Mouse (Mus musculus): ENCODE measurements around the gene Galns. TPM values are rescaled to one million over a fixed set of nuclear protein-coding genes. Genes with fewer than 3 reads are reported as not detected.
"Not testable (repeated sequence)": the region's sequence is repeated elsewhere in the genome, so short reads cannot be mapped to it uniquely, and the experiment has no call there.

Gene Galns
- total RNA-seq, 2 experiments from 2014 or later = 5.0 to 6.1 TPM

DNA sequence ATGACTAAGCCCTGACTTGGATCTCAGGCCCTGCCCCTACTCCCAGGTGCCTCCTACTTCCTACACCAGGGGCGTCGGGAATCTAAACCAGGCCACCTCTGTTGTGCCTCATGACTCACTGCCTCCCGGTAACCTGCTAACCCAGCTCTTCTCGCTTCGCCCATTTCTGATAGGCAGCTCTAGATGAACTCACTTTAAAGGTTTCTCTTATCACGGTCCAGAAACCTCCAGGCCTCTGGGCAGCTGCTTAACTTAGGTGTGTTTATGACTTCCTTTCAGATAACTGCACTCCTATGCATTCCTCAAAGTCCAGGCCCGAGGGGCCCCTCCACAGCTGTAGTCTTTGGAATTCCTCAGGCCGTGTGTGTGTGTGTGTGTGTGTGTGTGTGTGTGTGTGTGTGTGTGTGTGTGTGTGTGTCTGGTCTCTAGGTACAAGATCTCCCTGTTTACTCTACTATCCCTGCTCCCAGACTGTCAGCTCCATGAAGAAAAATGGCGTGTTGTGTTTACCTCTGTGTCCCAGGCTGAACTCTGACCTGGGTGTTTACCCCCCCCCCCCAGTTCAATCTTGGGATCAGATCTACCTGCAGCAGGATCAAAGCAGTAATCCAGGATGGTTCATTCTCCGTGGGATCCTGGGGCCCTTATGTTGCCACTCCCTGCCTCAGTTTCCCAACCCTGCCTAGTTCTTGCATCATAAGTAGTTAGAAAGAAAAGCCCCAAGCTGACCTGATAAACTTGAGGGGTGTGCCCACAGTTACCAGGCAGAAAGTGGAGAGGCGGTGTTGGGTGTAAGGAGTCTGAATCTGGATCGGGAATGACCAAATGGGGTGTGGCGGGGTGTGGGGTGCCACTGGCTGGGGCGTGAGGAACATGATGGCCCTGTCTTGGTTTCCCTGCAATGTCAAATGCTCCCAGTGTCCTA is 24.9 kb upstream of the Galns start:
- DNase-seq (ENCODE audit: low spot score in 2 of 2) = no peak

GRCm38 (mm10) chr8:122633205-122633604 is 21.9 kb upstream of the Galns start:
- DNase-seq (ENCODE audit: low spot score in 2 of 2) = no peak

DNA sequence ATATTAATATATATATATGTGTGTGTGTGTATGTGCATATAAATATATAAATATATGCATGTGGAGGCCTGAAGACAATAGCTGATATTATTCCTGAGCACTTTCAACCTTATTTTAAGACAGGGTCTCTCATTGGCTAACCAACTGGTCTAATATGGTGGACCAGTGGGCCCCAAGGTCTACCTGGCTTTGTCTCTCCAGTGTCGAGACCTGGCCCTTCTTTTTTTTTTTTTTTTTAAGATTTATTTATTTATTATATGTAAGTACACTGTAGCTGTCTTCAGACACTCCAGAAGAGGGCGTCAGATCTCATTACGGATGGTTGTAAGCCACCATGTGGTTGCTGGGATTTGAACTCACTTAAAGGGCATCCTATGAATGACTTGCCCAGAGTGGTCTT is 20.9 kb upstream of the Galns start:
- DNase-seq (ENCODE audit: low spot score in 2 of 2) = not testable (repeated sequence)

DNA sequence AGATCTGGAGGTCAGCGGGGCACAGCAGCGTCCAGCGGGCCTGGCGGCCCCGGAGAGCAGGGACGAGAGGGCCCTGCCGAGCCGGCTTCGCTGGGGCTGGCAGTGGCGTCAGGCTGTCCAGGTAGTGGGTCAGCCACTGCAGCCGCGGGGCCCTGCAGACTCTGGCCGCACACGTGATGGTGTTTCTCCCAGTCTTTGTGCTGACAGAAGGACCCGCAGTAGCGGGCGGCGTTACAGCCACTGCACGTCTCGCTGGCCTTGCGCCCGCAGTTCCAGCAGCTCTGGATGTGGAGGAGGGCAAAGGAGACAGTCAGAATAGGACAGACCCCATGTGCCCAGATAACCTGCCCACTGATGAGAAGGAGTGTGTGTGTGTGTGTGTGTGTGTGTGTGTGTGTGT is 19.4 kb upstream of the Galns start:
- no peak for DNase-seq (ENCODE audit: low spot score in 2 of 2)

DNA sequence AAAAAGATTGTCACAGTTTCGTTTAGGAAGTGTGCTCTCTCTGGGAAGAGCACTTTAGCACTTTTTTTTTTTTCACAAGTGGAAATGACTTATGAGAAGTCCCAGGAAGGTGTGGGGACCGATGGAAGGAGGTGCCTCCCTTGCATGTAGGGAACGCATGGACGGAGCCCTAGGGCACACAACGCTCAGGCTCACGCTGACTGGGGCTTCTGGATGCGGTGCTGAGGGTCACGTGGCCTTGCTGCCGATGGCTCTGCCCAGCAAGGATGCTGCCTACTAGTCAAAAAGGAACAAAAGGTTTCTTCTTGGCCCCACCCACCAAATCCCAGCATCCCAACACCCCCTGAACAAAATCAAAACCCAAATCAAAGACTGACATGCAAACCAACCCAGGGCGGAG is 18.1 kb upstream of the Galns start:
- no peak for DNase-seq (ENCODE audit: low spot score in 2 of 2)

DNA sequence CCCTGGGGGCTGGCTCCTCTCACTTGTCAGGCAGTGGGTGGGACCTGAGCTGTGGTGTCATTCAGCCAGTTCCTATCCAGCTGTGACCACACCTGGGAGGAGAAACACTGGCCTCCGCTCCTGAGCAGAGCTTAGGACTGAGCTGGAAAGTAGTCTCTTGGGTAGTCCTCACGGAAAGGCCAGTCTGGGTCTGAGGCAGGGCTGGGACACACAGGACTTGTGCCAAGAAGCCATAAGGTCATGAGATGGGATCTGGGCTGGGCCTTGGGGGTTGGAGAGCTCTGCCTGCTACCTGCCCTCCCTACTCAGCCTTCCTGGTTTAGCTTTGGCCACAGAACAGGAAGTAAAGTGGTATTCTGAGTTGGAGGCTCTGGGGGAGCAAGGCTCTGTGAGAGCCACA is 15.6 kb upstream of the Galns start:
- no peak for DNase-seq (ENCODE audit: low spot score in 2 of 2)

DNA sequence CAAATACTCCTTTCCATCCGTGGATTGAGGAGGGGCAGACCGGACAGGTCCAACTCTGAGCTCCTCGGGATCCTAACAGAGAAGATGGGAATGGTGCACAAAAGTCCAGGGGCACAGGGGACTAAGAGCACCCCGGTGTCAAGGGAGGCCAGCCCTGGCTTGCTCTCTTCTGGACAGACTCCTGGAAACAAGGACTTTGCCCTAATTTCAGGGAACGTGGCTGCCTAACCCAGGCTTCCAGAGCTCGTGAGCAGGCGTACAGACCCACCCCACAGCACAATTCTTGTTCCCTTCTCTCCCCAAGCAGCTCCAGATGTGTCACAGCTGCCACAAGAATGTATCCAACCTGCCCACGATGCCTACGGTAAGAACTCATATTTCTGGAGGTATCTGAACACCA is 14.5 kb upstream of the Galns start:
- DNase-seq (ENCODE audit: low spot score in 2 of 2) = no peak

GRCm38 (mm10) chr8:122624653-122625052 is 13.4 kb upstream of the Galns start:
- no peak for DNase-seq (ENCODE audit: low spot score in 2 of 2)

DNA sequence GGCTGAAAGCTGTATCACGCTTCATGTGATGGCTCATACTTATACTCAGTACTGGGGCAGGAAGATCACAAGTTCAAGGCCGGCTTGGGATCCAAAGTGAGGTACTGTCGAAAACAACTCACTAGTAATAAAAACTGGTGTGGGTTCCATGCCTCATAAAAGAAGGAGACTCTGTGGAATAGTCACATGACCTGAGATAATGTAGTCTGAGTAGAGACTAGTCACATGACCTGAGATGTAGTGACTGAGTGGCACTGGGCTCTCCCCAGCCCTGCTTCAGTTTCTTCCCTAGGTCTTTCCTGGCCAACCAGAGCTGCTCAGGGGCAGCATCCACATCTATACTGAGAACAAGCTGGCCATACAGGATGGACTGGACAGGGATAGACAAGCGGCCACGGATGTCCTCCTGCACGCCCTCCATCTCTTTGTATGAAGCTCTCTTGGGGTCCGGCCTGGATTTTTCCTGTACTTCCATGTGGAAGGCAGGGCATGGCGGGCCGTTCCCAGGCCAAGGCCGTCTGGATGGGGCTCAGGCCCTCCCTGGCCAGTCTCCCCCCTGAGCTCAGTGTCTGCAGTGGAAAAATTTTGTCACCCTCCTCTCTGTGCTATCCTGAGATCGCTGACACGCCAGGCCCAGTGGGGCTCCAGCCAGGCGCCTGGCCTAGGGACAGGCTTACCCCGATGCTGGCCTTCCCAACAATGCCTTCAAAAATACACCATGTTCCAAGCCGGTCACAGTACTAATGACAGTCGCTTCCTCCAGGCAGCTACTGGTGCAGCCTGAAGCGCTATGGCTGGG is 12.8 kb upstream of the Galns start:
- DNase-seq (ENCODE audit: low spot score in 2 of 2) = no peak

DNA sequence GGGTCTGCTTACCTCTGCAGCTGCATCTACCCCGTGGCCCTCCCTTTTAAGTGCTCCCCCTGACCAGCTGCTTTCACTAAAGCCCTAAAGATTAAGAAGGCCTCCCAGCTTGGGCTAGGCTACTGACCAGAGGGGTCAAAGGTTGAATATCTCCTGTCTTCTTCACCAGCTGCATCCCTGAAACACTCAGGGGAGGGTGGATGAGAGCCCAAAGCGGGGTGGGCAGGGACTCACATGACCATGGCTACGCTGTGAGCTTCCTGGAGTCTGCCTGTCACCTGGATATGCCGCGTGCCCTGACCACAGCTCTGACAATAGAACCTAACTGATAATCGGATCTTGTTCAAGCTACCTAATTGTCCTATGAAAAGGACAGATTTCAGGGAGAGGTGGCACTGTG is 11.5 kb upstream of the Galns start, which contains the start of gene Pabpn1l:
Gene Pabpn1l (minus strand): TSS at position 13 of the 400 bp plus-strand sequence.
- DNase-seq (ENCODE audit: low spot score in 2 of 2) = no peak

DNA sequence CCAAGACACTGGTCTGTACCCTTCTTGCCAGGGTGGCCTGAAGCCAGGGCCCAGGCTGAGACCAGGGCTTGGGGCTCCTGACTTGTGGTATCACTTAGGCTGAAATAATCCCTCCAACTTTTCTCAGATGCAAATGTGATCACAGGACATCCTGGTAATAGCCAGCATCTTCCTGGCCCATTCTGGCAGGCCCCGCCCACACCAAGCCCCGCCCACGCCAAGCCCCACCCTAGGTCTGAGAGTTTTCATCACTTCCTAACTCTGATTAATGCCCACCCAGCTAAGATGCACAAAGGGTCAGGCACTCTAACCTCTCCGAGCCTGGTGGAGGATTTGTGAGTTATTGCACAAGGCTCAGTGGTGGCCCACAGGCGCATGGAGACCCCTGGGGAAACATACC is 9.2 kb upstream of the Galns start:
- DNase-seq (ENCODE audit: low spot score in 2 of 2) = no peak

DNA sequence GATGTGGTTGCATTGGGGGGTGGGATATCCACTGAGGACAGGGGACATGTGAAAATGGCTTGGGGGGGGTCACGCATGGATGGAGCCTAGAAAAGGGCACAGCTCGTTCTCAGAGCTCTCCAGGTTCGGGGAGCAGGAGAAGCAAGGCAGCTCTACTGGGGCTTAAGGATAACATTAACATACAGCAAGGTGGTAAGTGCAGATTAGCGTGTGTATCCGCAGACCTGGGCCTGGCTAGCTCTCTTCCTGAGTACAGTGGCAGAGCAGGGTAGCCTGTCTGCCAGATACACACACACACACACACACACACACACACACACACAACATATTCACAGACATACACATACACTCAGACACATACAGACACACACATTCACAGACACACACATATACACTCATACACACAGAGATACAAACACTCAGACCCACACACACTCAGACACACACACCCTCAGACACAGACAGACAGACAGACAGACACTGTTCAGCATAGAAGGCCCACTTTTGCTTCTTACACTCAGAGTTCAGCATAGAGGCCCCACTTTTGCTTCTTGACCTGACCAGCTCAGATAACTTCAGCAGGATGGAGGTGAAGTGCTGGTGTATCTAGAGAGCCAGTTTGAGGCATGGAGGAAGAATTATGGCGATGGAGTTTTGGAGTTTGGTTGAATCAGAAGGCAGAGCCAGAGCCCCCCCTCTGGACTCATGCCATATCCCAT is 7.6 kb upstream of the Galns start:
- no peak for DNase-seq (ENCODE audit: low spot score in 2 of 2)

GRCm38 (mm10) chr8:122617947-122618546 is 6.8 kb upstream of the Galns start:
- DNase-seq (ENCODE audit: low spot score in 2 of 2) = peak; percentile 82 to 89

GRCm38 (mm10) chr8:122616181-122616905 is 5.1 kb upstream of the Galns start:
- DNase-seq (ENCODE audit: low spot score in 2 of 2) = no peak

DNA sequence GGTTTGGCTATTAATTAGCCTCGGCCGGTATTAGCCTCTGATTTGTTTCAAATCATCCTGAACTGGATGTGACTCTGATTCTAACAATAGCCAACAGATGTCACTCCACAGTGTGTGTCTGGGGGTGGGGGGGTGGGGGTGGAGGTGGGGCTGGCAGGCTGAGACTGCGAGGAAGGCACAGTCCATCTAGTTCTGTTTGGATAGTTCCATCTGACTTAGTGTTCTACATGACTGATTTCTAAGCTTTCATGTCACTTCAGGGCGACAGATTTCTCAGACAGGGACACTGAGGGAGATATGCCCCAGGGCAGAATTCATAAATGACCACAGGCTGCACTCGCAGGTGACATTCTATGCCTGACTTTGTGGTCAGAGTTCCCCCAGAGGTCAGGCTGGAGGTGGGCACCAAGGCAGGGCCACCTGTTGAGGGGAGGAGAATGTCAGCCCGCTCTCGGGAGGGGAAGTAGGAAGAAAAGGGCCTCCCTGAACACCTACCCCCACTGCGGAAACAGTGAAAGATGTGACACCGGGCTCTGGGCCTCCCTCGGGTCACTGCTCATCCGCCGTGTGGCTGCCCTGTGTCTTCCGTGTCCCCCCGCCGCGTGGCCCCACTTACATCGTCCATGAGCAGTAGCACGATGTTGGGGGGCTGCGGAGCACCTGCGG is 518 bp downstream of the Galns start:
- no peak for DNase-seq (ENCODE audit: low spot score in 2 of 2)

GRCm38 (mm10) chr8:122610209-122610608 is 1.1 kb downstream of the Galns start:
- no peak for DNase-seq (ENCODE audit: low spot score in 2 of 2)

DNA sequence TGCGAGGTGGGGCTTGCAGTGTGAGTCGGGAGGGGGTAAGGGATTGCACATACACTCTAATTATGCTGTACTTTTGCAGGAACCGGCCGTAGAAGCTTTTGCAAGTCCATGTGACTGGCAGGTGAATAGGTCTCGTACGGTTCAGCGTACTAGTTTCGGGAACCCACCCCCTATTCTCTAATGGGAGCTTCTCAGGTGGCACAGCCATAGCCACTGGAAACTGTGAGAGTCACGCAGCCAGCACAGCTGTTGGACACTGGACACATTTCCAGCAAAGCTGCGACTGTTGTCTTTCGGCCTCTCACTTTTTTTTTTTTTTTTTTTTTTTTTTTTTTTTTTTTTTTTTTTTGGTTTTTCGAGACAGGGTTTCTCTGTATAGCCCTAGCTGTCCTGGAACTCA is 4.5 kb downstream of the Galns start:
- DNase-seq (ENCODE audit: low spot score in 2 of 2) = no peak

DNA sequence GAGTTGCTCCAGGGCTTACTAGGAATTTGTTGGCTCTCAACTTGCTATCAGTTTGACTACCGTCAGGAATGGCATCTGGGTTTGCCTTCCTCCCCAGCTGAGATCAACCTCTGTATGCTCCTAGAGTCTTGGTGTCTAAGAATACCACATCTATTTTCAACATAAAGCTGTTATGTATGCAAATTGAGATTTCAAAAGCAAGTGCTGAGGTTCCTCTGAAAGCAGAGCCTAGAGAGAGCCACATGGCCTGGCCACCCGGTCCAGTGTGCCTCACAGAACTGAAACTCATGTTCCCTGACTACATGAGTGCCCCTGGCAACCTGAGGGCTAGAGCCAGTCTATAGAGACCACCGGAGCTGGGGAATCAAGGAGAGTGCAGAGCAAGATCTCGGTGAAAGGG is 5.9 kb downstream of the Galns start:
- no peak for DNase-seq (ENCODE audit: low spot score in 2 of 2)

DNA sequence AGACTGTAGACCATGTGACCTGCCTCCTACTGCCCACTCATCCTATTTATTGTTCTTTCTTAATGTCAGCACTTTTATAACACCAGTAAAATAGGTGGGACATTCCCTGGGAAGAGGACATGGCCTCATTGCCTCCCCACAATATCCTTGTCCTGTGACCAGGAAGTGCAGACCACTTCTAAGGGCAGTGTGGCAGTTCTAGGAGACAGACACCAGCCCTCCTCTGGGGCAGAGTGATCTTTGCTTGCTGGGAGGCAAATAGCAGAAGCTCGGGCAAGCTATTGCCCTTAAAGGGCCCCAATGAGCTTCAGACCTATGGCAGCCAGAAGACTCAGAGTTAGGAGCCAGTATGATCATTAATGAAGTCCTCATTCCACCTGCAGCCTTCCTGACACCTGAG is 6.6 kb downstream of the Galns start:
- no peak for DNase-seq (ENCODE audit: low spot score in 2 of 2)

DNA sequence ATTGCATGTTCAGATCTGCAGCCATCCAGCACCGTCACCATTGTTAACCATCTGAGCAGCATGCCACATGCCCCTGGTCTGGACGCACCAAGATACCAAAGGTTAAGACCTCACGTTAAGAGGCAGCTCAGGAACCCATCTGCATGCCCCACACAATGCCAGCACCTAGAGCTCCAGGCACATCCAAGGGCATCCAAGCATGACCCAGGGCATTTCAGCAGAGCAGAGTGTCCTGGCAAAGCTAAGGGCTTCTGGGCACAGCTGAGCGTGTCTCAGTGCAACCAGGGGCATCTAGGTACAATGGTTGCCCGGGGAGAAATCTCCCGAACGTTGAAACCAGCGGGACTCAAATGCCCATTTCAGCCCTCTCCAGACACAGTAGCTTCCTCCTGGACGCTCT is 10.6 kb downstream of the Galns start:
- no peak for DNase-seq (ENCODE audit: low spot score in 2 of 2)
